Mouse (Mus musculus) gastrocnemius, adult 2 months (tissue): ENCODE results near the gene Col4a3bp. TPM values are rescaled to one million over a fixed set of nuclear protein-coding genes. Genes with fewer than 3 reads are reported as not detected.

Source experiments
- DNase-seq: peaks from one replicate; pipeline ENCODE4 v3.0.0; 2022
- H3K27ac ChIP-seq: fragments of 200-600 bp; 2 replicates; pipeline ENCODE4 v1.8.1; 2022; ENCODE audit warnings: mild to moderate bottlenecking
- H3K4me3 ChIP-seq: fragments of 200-600 bp; 2 replicates; pipeline ENCODE4 v1.8.1; 2022; ENCODE audit warnings: mild to moderate bottlenecking, moderate library complexity
- CTCF ChIP-seq: fragments of 200-600 bp; IDR thresholded peaks from 2 replicates; pipeline ENCODE4 v1.8.1; 2022; ENCODE audit warnings: antibody characterized with exemption, mild to moderate bottlenecking, moderate library complexity
- intact Hi-C: fragments of 180-260 bp; cut with DNase I; formaldehyde crosslinking; loops from one replicate; pipeline ENCODE4 v1.15.1; 2025
- total RNA-seq, 2 experiments: library from RNA; stranded (reverse); gene quantifications; 2 replicates each; pipeline ENCODE4 v1.2.3; 2021

Gene Col4a3bp
- total RNA-seq, 2 experiments from 2014 or later, result 47.3 to 60.1 TPM

GRCm38 (mm10) chr13:96670406-96671077, 128.1 kb downstream of the Col4a3bp start, which contains the start of gene Hmgcr:
Gene Hmgcr (minus strand): TSS chr13:96670936.
- peak within 1 kb of the TSS; percentile 97 for H3K4me3 ChIP-seq
- peak within 1 kb of the TSS; percentile 89 for H3K27ac ChIP-seq
- no peak for TF ChIP-seq CTCF
- DNase-seq, result peak; percentile 98
- intact Hi-C loops, result no loop called here

GRCm38 (mm10) chr13:96671078-96671905, 128.9 kb downstream of the Col4a3bp start:
- peak overlapping the region; percentile 97 for H3K4me3 ChIP-seq
- intact Hi-C loops, result no loop called here
- H3K27ac ChIP-seq, result peak overlapping the region; percentile 76
- TF ChIP-seq CTCF, result no peak
- DNase-seq, result no peak

DNA sequence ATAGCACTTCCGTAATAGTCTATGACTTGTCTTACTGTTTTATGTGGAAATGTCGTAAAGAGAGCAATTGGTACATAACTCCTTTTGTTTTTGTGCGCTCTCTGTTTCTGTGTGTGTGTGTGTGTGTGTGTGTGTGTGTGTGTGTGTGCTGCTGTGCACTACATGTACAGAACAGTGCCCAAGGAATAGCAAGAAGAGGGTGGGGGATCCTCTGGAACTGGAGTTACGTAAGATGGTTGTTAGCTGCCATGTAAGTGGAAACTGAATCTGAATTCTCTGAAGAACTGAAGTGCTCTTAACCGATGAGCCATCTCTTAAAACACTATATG, 129.5 kb downstream of the Col4a3bp start:
- intact Hi-C loops, result no loop called here
- Histone ChIP-seq H3K4me3 (no peak overlapping the region), H3K27ac (no peak overlapping the region)
- TF ChIP-seq CTCF, result no peak
- no peak for DNase-seq

DNA sequence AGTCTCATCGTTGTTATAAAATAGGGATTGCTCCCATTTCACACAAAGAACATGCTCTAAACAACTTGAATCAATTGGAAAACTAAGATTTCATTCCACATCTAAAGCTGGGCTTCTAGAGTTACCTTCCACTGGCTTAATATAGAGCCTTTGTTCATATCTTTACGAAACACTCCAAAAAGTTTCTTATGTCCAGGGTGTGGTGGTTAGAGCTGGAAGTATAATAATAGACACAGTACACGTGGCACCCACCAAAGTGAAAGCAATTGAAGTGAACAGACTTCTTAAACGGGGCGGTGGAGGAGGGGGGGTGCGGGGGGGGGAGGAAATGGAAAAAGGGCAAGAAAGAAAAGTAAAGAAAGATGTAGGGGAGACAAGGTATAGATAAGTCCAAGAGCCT, 129.9 kb downstream of the Col4a3bp start:
- Histone ChIP-seq H3K27ac (no peak overlapping the region), H3K4me3 (no peak overlapping the region)
- no peak for TF ChIP-seq CTCF
- DNase-seq, result no peak
- intact Hi-C loops, result no loop called here

- intact Hi-C loops, result no loop called here
- Histone ChIP-seq H3K4me3 (no peak overlapping the region), H3K27ac (no peak overlapping the region)
- TF ChIP-seq CTCF, result no peak
- DNase-seq, result no peak
Observed at GRCm38 (mm10) chr13:96673817-96674216, 131.4 kb downstream of the Col4a3bp start.

DNA sequence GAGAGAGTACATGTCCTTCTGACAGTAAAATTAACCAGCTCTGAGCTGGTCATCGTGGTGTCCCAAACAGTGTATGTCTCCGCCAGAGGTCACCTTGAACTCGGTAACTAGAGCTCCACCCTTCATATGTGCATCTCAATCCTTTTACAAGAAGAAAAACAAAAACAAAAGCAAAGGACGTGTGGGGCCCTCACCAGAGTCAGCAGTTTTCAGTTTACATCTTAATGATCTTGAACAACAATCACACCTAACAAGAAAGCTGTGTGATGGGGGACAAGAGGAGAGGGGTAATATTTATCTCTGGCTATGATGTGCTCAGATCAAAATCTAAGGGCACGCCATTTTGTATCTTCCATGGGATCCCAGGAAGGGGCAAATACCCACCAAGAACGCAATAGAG, 133.3 kb downstream of the Col4a3bp start:
- no peak for DNase-seq
- intact Hi-C loops, result no loop called here
- TF ChIP-seq CTCF, result no peak
- no peak overlapping the region for H3K4me3 ChIP-seq
- no peak overlapping the region for H3K27ac ChIP-seq

DNA sequence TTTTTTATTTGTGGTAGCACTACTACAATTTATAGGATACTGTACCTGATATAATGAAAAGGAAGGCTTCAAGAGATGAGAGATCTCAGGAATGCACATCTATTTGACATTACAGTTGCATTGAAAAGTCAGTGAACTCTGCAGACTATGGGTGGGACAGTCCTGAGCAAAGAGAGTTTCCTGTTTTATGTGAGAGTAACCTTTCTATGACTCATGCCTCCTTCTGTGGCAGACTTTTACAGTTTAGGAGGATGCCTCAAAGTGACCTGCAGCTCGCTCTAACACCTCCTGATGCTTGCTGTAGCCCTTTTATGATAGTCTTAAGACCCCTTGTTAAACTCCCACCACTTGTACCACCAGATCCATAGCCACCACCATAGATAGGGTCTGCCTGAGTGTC, 134.7 kb downstream of the Col4a3bp start:
- no peak overlapping the region for H3K27ac ChIP-seq
- H3K4me3 ChIP-seq, result no peak overlapping the region
- intact Hi-C loops, result no loop called here
- DNase-seq, result no peak
- no peak for TF ChIP-seq CTCF

DNA sequence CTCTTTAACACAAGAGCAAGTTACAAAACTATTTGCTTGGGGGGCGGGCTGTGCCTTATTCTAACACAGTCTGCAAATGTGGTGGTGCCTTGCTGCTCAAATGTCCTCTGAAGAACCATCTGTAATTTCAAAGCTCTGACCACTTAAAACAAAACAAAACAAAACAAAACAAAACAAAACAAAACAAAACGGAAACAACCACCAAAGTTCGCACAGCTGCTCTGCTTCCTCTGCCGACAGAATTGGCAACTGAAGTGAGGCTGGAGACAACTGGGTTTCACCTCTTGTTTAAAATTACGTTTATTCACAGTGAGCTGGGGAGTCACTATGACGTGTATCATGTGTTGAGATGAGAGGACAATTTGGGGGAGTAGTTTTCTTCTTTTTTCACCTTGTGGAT, 136.2 kb downstream of the Col4a3bp start:
- intact Hi-C loops, result no loop called here
- no peak overlapping the region for H3K4me3 ChIP-seq

DNA sequence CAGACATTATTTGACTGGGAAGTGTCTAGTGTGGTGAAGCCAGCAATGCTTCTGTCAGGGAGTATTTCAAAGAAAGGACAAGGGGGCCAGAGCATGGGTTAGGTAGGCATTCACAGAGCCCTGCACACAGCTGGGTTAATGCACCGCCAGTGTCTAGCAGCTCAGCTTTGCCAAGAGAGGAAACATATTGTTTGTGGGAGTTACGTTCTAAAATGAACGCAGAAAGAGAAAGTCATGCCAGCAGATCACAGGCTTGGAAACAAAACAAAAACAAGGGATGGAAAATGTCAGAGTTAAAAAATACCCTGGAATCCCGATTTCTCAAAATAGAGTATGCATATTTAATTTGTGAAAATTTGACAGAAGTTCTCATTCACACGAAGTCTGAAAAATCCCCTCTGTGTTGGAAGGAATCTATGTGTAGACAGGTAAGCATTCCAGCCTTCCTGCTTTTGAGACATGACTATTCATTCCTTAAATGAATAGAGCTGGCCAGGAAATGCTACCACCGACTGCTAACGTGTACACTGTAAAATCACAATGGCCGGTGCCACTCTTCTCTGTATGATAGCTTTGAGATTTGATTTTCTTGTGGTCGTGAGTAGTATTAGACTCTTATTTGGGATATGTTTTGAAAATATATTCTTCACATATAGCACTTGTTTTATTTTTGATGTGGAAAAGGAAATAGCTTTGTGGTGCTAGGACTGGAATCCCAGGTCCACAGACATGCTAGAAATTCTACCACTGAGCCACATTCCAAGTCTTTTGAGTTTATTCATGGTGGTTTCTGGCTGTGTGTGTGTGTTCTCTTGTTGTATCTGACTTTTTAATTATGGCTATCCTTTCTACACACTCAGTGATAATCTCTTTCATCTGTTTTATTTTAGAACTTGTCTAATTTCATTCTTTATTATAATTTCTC, 138.0 kb downstream of the Col4a3bp start:
- TF ChIP-seq CTCF, result no peak
- intact Hi-C loops, result no loop called here

More for the DNA sequence above, 136.2 kb downstream of the Col4a3bp start:
- no peak for DNase-seq
- H3K27ac ChIP-seq, result no peak overlapping the region
- no peak for TF ChIP-seq CTCF

GRCm38 (mm10) chr13:96681088-96681620, 138.7 kb downstream of the Col4a3bp start:
- H3K27ac ChIP-seq, result no peak overlapping the region
- H3K4me3 ChIP-seq, result no peak overlapping the region
- no peak for TF ChIP-seq CTCF
- intact Hi-C loops, result no loop called here
- DNase-seq, result no peak

More for the DNA sequence above, 138.0 kb downstream of the Col4a3bp start:
- DNase-seq, result no peak
- no peak overlapping the region for H3K4me3 ChIP-seq
- no peak overlapping the region for H3K27ac ChIP-seq

DNA sequence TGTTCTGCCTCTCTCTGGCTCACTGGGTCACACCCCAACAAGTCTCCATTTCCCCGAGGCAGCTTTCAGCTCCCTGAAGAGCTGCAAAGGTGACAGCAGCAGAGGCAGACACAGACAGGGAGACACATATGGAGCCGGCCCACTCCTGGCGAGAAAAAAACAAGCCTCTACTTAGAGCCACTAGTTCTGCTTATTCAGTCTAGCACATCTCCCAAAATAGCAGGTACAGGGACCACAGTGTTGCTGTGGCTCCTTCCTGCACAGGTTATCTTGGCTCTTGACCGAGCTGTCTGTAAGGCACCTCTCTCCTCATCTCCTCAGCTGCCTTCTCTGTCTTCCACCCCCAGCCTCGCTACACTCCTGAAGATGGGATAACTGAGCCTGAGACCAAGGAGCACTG, 142.4 kb downstream of the Col4a3bp start:
- no peak for DNase-seq
- no peak for TF ChIP-seq CTCF
- intact Hi-C loops, result no loop called here

GRCm38 (mm10) chr13:96687261-96687660, 144.8 kb downstream of the Col4a3bp start:
- H3K27ac ChIP-seq, result no peak overlapping the region
- intact Hi-C loops, result no loop called here
- H3K4me3 ChIP-seq, result no peak overlapping the region
- no peak for DNase-seq
- no peak for TF ChIP-seq CTCF

More for the DNA sequence above, 142.4 kb downstream of the Col4a3bp start:
- Histone ChIP-seq H3K4me3 (no peak overlapping the region), H3K27ac (no peak overlapping the region)

Other genes starting within 250 kb of the Col4a3bp start
- 1 to 10 TPM; 6.6 to 7.2 TPM for gene Poc5, start 154.3 kb upstream of the Col4a3bp start, total RNA-seq
- under 1 TPM; 0.17 to 0.18 TPM for gene Ankdd1b, start 71.4 kb upstream of the Col4a3bp start, total RNA-seq
- gene Gm17622, start 51.9 kb upstream of the Col4a3bp start, total RNA-seq, result not detected
- gene Polk, start within 50 bp of the Col4a3bp start, total RNA-seq, result 1 to 10 TPM; 5.3 to 7.4 TPM
- 1 to 10 TPM; 4.0 to 5.1 TPM for gene Hmgcr, start 128.3 kb downstream of the Col4a3bp start, total RNA-seq
- not detected for gene Ankrd31, start 205.7 kb downstream of the Col4a3bp start, total RNA-seq